Comparison of ENCODE assay signal across 9 mouse cellular contexts in the genomic region with DNA sequence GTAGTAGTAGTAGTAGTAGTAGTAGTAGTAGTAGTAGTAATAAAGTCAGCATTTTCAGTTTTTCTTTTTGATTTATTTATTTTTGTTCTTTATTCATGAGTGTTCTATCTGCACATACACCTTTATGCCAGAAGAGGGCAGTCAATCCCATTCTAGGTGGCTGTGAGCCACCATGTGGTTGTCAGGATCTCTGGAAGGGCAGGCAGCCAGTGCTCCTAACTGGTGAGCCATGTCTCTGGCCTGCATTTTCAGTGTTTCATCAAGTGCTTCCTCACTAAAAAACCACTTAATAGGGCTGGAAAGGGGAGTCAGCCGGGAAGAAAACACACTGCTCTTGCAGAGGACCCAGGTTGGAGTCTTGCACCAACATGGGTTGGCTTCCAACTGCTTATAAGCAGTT. TPM values are rescaled to one million over a fixed set of nuclear protein-coding genes. Genes with fewer than 3 reads are reported as not detected.
DNase-seq lines count a peak whose midpoint lies in the region; ATAC-seq and TF ChIP-seq lines count a peak whose summit lies in the region.
"Had no signal": no experiment of that assay in that cellular context is flagged by ENCODE, and none has a peak within 500 bp of the region (broad histone marks: within the 10 kb centered on the region; RNA-seq: fewer than 3 reads in every experiment).

No protein-coding gene starts in this region.

- no peak for ATAC-seq in embryonic facial prominence, embryonic 11.5 days (replicated peaks; ENCODE audit: insufficient number of reproducible peaks, low FRiP score, low TSS enrichment, low read depth)
- no peak for ATAC-seq in heart, embryonic 14.5 days (ENCODE audit: insufficient number of reproducible peaks, insufficient read depth, low FRiP score, low read depth)
- ATAC-seq in megakaryocyte, adult 5-6 weeks (ENCODE audit: poor library complexity, severe bottlenecking), result peak; percentile 71
- ATAC-seq in stomach, postnatal 0 days (ENCODE audit: low FRiP score, low TSS enrichment), result peak; percentile 62; the same call in 1 of the 2 replicates

- no peak overlapping the region for H3K4me2 ChIP-seq in embryonic facial prominence, embryonic 11.5 days (ENCODE audit: low read depth, low read length)
- H3K4me2 ChIP-seq in heart, embryonic 14.5 days (ENCODE audit: low read length), result no peak overlapping the region
- no peak overlapping the region for H3K4me2 ChIP-seq in stomach, postnatal 0 days (replicated peaks; ENCODE audit: low read depth)
- H3K4me2 ChIP-seq: neural tube, embryonic 13.5 days had no signal

- H3K9me3 ChIP-seq in embryonic facial prominence, embryonic 11.5 days (replicated peaks; ENCODE audit: control insufficient read depth, low read length), result no peaks in the 10 kb centered on the region
- H3K9me3 ChIP-seq in heart, embryonic 14.5 days (ENCODE audit: control insufficient read depth, low read length), result no peaks in the 10 kb centered on the region
- no peaks in the 10 kb centered on the region for H3K9me3 ChIP-seq in stomach, postnatal 0 days (ENCODE audit: control insufficient read depth, low read length)
- H3K9me3 ChIP-seq: neural tube, embryonic 13.5 days had no signal

- peak; percentile 88 for TF ChIP-seq CTCF in stomach, postnatal 0 days (IDR thresholded peaks at IDR 0.05; ENCODE audit: low read depth)

- H3K4me1 ChIP-seq in embryonic facial prominence, embryonic 11.5 days (ENCODE audit: control insufficient read depth, insufficient read depth, low read length), result no peaks in the 10 kb centered on the region
- H3K4me1 ChIP-seq in heart, embryonic 14.5 days (ENCODE audit: control insufficient read depth in 2 of 2, insufficient read depth in 2 of 2, low read length in 2 of 2), result peaks cover 10 to 19% of the 10 kb centered on the region in 2 experiments
- H3K4me1 ChIP-seq in stomach, postnatal 0 days (replicated peaks; ENCODE audit: control insufficient read depth, insufficient read depth), result no peaks in the 10 kb centered on the region

- no peak overlapping the region for H3K27ac ChIP-seq in embryonic facial prominence, embryonic 11.5 days (replicated peaks; ENCODE audit: low read depth, low read length)
- H3K27ac ChIP-seq in heart, embryonic 14.5 days (replicated peaks in 1 of 2; ENCODE audit: control insufficient read depth in 1 of 2, insufficient read depth in 1 of 2, low read depth in 2 of 2, low read length in 2 of 2), result peak overlapping the region; percentile 39 to 60
- H3K27ac ChIP-seq in stomach, postnatal 0 days (replicated peaks), result peak overlapping the region; percentile 25; the same call in 1 of the 2 replicates
- H3K27ac ChIP-seq: neural tube, embryonic 13.5 days had no signal

- H3K4me3 ChIP-seq in embryonic facial prominence, embryonic 11.5 days (ENCODE audit: low read depth, low read length), result no peak overlapping the region
- no peak overlapping the region for H3K4me3 ChIP-seq in heart, embryonic 14.5 days (ENCODE audit: control insufficient read depth in 1 of 2, insufficient read depth in 1 of 2, low read depth in 1 of 2, low read length in 2 of 2)
- H3K4me3 ChIP-seq in stomach, postnatal 0 days (ENCODE audit: low read depth, low read length), result no peak overlapping the region
- H3K4me3 ChIP-seq: neural tube, embryonic 13.5 days had no signal

- H3K36me3 ChIP-seq in embryonic facial prominence, embryonic 11.5 days (replicated peaks; ENCODE audit: control insufficient read depth, insufficient read depth, low read depth, low read length), result no peaks in the 10 kb centered on the region; the same call in 1 of the 2 replicates
- peaks cover 9% of the 10 kb centered on the region; the same call in 1 of the 2 replicates for H3K36me3 ChIP-seq in heart, embryonic 14.5 days (ENCODE audit: control insufficient read depth, insufficient read depth, low read length)
- H3K36me3 ChIP-seq in stomach, postnatal 0 days (ENCODE audit: control insufficient read depth, insufficient read depth, low read length), result no peaks in the 10 kb centered on the region

- no peaks in the 10 kb centered on the region for H3K27me3 ChIP-seq in embryonic facial prominence, embryonic 11.5 days (ENCODE audit: control insufficient read depth, insufficient read depth, low read length)
- H3K27me3 ChIP-seq in heart, embryonic 14.5 days (ENCODE audit: control insufficient read depth, insufficient read depth, low read length), result no peaks in the 10 kb centered on the region
- H3K27me3 ChIP-seq in stomach, postnatal 0 days (ENCODE audit: control insufficient read depth, insufficient read depth, low read length), result no peaks in the 10 kb centered on the region
- H3K27me3 ChIP-seq: neural tube, embryonic 13.5 days had no signal

- H3K9ac ChIP-seq in embryonic facial prominence, embryonic 11.5 days (replicated peaks; ENCODE audit: low read length), result no peak overlapping the region
- H3K9ac ChIP-seq in heart, embryonic 14.5 days (ENCODE audit: low read length), result no peak overlapping the region
- H3K9ac ChIP-seq in stomach, postnatal 0 days (ENCODE audit: low read length), result no peak overlapping the region
- H3K9ac ChIP-seq: neural tube, embryonic 13.5 days had no signal

- WGBS in embryonic facial prominence, embryonic 11.5 days, result 11% methylated on average over 1 of the region's 1 CpGs
- WGBS in heart, embryonic 14.5 days, result 34% methylated on average over 1 of the region's 1 CpGs
- WGBS in stomach, postnatal 0 days, result 29% methylated on average over 1 of the region's 1 CpGs

- peak; percentile 33 for DNase-seq in left cerebral cortex, adult 11 months (ENCODE audit: low spot score)
- DNase-seq in left cerebral cortex, adult 8-10 months (ENCODE audit: low spot score in 2 of 2), result no peak
- peak; percentile 45 for DNase-seq in adrenal gland, adult 8-10 months
- DNase-seq in embryonic facial prominence, embryonic 11.5 days (ENCODE audit: low spot score), result peak; percentile 66
- DNase-seq in layer of hippocampus, postnatal 10 days (ENCODE audit: low spot score in 2 of 2), result peak; percentile 65 to 71
- peak; percentile 56 for DNase-seq in stomach, postnatal 0 days (ENCODE audit: low spot score)

- no peak for TF ChIP-seq EP300 in stomach, postnatal 0 days (optimal IDR thresholded peaks at IDR 0.05)

RNA-seq across cellular contexts. Expression of a gene that starts 10.9 kb away (rescaled TPM):
- 100 to 1,000 TPM in 3 of 4 experiments, 10 to 100 TPM in 1; 94.2 to 133 (median 116) TPM for total RNA-seq in left cerebral cortex, adult 8-10 months (2022)
- 10 to 100 TPM; 39.0 to 81.8 (median 61.0) TPM for total RNA-seq in adrenal gland, adult 8-10 months (2022)
- 122 and 130 TPM in 2 replicates for polyA plus RNA-seq in embryonic facial prominence, embryonic 11.5 days (2014; fragmentation: Nextera tagmentation; extraction: Ambion mirVana)
- polyA plus RNA-seq in heart, embryonic 14.5 days (2014; fragmentation: Nextera tagmentation; extraction: Ambion mirVana), result 54.4 and 72.5 TPM in 2 replicates
- 100 to 1,000 TPM; 133 to 138 TPM for total RNA-seq in layer of hippocampus, postnatal 10 days (2021)
- total RNA-seq in megakaryocyte, adult 5-6 weeks (2015), result 13.5 and 15.7 TPM in 2 replicates
- 13.2 and 21.6 TPM in 2 replicates for total RNA-seq in megakaryocyte, adult 5-6 weeks (2017)
- 39.6 and 41.6 TPM in 2 replicates for polyA plus RNA-seq in stomach, postnatal 0 days (2015; fragmentation: Nextera tagmentation; extraction: Ambion mirVana)

RNA-seq across cellular contexts. Expression of a gene that starts 11.0 kb away (rescaled TPM):
- total RNA-seq in left cerebral cortex, adult 8-10 months (2022), result 1 to 10 TPM; 4.3 to 5.6 (median 4.8) TPM
- 10 to 100 TPM in 3 of 4 experiments, 1 to 10 TPM in 1; 7.0 to 16.4 (median 12.0) TPM for total RNA-seq in adrenal gland, adult 8-10 months (2022)
- polyA plus RNA-seq in embryonic facial prominence, embryonic 11.5 days (2014; fragmentation: Nextera tagmentation; extraction: Ambion mirVana), result 13.6 and 14.7 TPM in 2 replicates
- 8.0 and 8.8 TPM in 2 replicates for polyA plus RNA-seq in heart, embryonic 14.5 days (2014; fragmentation: Nextera tagmentation; extraction: Ambion mirVana)
- 1 to 10 TPM; 8.5 to 9.9 TPM for total RNA-seq in layer of hippocampus, postnatal 10 days (2021)
- total RNA-seq in megakaryocyte, adult 5-6 weeks (2015), result 5.2 and 6.6 TPM in 2 replicates
- 7.7 and 9.6 TPM in 2 replicates for total RNA-seq in megakaryocyte, adult 5-6 weeks (2017)
- polyA plus RNA-seq in stomach, postnatal 0 days (2015; fragmentation: Nextera tagmentation; extraction: Ambion mirVana), result 9.4 and 10.0 TPM in 2 replicates

RNA-seq across cellular contexts. Expression of a gene that starts 36.8 kb away (rescaled TPM):
- total RNA-seq in left cerebral cortex, adult 8-10 months (2022), result 10 to 100 TPM; 32.7 to 41.5 (median 38.5) TPM
- total RNA-seq in adrenal gland, adult 8-10 months (2022), result 100 to 1,000 TPM; 149 to 232 (median 189) TPM
- 30.1 and 34.4 TPM in 2 replicates for polyA plus RNA-seq in embryonic facial prominence, embryonic 11.5 days (2014; fragmentation: Nextera tagmentation; extraction: Ambion mirVana)
- 48.8 and 49.3 TPM in 2 replicates for polyA plus RNA-seq in heart, embryonic 14.5 days (2014; fragmentation: Nextera tagmentation; extraction: Ambion mirVana)
- 10 to 100 TPM; 32.5 to 39.0 TPM for total RNA-seq in layer of hippocampus, postnatal 10 days (2021)
- 23.4 and 23.8 TPM in 2 replicates for total RNA-seq in megakaryocyte, adult 5-6 weeks (2015)
- total RNA-seq in megakaryocyte, adult 5-6 weeks (2017), result 36.9 and 39.8 TPM in 2 replicates
- 31.2 and 32.9 TPM in 2 replicates for polyA plus RNA-seq in stomach, postnatal 0 days (2015; fragmentation: Nextera tagmentation; extraction: Ambion mirVana)

Comparison
In these comparisons a context has a peak if more than half of its experiments do, and no peak if none do; other contexts are left out.
1. DNase-seq: peak in left cerebral cortex, adult 11 months (single experiment), adrenal gland, adult 8-10 months (single experiment), embryonic facial prominence, embryonic 11.5 days (single experiment), layer of hippocampus, postnatal 10 days (2 of 2) and stomach, postnatal 0 days (single experiment); none in left cerebral cortex, adult 8-10 months (0 of 2).
2. ATAC-seq: peak in megakaryocyte, adult 5-6 weeks (single experiment) and stomach, postnatal 0 days (single experiment); none in embryonic facial prominence, embryonic 11.5 days (single experiment) and heart, embryonic 14.5 days (single experiment).